Mouse (Mus musculus) intestine, embryonic 16.5 days (tissue): ENCODE results near the gene Slc25a5. TPM values are rescaled to one million over a fixed set of nuclear protein-coding genes. Genes with fewer than 3 reads are reported as not detected.

ENCODE experiments used
- ATAC-seq: fragments of 200-750 bp; cut with Nextera tagmentation; 2 replicates; pipeline ENCODE4 v1.8.0; 2017; ENCODE audit warnings: moderate TSS enrichment, moderate library complexity
- H3K27ac ChIP-seq: fragments of 300-500 bp; sonication (generic); 2 replicates; pipeline ENCODE4 v1.5.1; 2014; ENCODE audit warnings: mild to moderate bottlenecking, low read length
- H3K27me3 ChIP-seq: fragments of 300-500 bp; sonication (generic); replicated peaks from 2 replicates; pipeline ENCODE4 v1.6.1; 2014; ENCODE audit warnings: low read length, control low read depth, mixed read lengths; ENCODE audit not compliant: control insufficient read depth, insufficient read depth
- H3K36me3 ChIP-seq: fragments of 300-500 bp; sonication (generic); 2 replicates; pipeline ENCODE4 v1.6.1; 2014; ENCODE audit warnings: low read length, control low read depth; ENCODE audit not compliant: control insufficient read depth, insufficient read depth
- H3K4me1 ChIP-seq: fragments of 300-500 bp; sonication (generic); 2 replicates; pipeline ENCODE4 v1.6.1; 2014; ENCODE audit warnings: low read length, control low read depth, mixed read lengths; ENCODE audit not compliant: control insufficient read depth, insufficient read depth
- H3K4me2 ChIP-seq: fragments of 300-500 bp; sonication (generic); 2 replicates; pipeline ENCODE4 v1.6.1; 2014; ENCODE audit warnings: low read depth, low read length, control low read depth
- H3K4me3 ChIP-seq: fragments of 300-500 bp; sonication (generic); 2 replicates; pipeline ENCODE4 v1.5.1; 2014; ENCODE audit warnings: mild to moderate bottlenecking, low read length
- H3K9ac ChIP-seq: fragments of 300-500 bp; sonication (generic); 2 replicates; pipeline ENCODE4 v1.6.1; 2014; ENCODE audit warnings: low read depth, low read length
- H3K9me3 ChIP-seq: fragments of 300-500 bp; sonication (generic); 2 replicates; pipeline ENCODE4 v1.6.1; 2016; ENCODE audit warnings: low read length, control low read depth; ENCODE audit not compliant: control insufficient read depth
- WGBS: fragments of 180-500 bp; shearing (Covaris S2); extraction: QIAGEN DNeasy Blood & Tissue Kit; methylation state at CpG from one replicate; pipeline ENCODE4 v1.1.7; 2014; 5-methylcytosine and 5-hydroxymethylcytosine counted together
- polyA plus RNA-seq: library from polyadenylated mRNA; unstranded; fragments of >200 nt; fragmentation: Nextera tagmentation; extraction: Ambion mirVana; gene quantifications from 2 replicates; pipeline ENCODE4 v1.2.1, GENCODE M21; 2015

The Slc25a5 gene
- polyA plus RNA-seq, 1 experiment from 2014 or later = 1,210 TPM

GRCm38 (mm10) chrX:36814161-36814836 is 18.8 kb downstream of the Slc25a5 start:
- H3K27ac ChIP-seq = peak overlapping the region; percentile 37; the same call in 1 of the 2 replicates
- H3K36me3 ChIP-seq = no peaks in the 10 kb centered on the region
- H3K9me3 ChIP-seq = no peaks in the 10 kb centered on the region
- no peak overlapping the region for H3K4me3 ChIP-seq
- H3K4me1 ChIP-seq = 0 out of 2 replicates have a peak, but pooled peaks cover 4% of the 10 kb centered on the region
- peak; percentile 75 for ATAC-seq
- H3K9ac ChIP-seq = no peak overlapping the region
- no peak overlapping the region for H3K4me2 ChIP-seq
- 71% methylated on average over 8 of the region's 8 CpGs for WGBS
- H3K27me3 ChIP-seq = no peaks in the 10 kb centered on the region

- Histone ChIP-seq H3K4me1 (0 out of 2 replicates have a peak, but pooled peaks cover 4% of the 10 kb centered on the region), H3K36me3 (no peaks in the 10 kb centered on the region), H3K9ac (no peak overlapping the region), H3K9me3 (no peaks in the 10 kb centered on the region), H3K4me2 (no peak overlapping the region), H3K4me3 (no peak overlapping the region), H3K27ac (no peak overlapping the region), H3K27me3 (no peaks in the 10 kb centered on the region)
- 83% methylated on average over 4 of the region's 4 CpGs for WGBS
- ATAC-seq = no peak
These were observed 19.6 kb downstream of the Slc25a5 start for GRCm38 (mm10) chrX:36815022-36815421.

- Histone ChIP-seq H3K9ac (no peak overlapping the region), H3K27ac (no peak overlapping the region), H3K36me3 (no peaks in the 10 kb centered on the region), H3K4me1 (0 out of 2 replicates have a peak, but pooled peaks cover 4% of the 10 kb centered on the region), H3K4me2 (no peak overlapping the region), H3K4me3 (no peak overlapping the region), H3K27me3 (no peaks in the 10 kb centered on the region), H3K9me3 (no peaks in the 10 kb centered on the region)
- 75% methylated on average over 2 of the region's 4 CpGs for WGBS
- no peak for ATAC-seq
These were observed 20.0 kb downstream of the Slc25a5 start for GRCm38 (mm10) chrX:36815439-36815838.

- Histone ChIP-seq H3K9ac (no peak overlapping the region), H3K4me1 (0 out of 2 replicates have a peak, but pooled peaks cover 4% of the 10 kb centered on the region), H3K27me3 (no peaks in the 10 kb centered on the region), H3K4me3 (no peak overlapping the region), H3K27ac (peak overlapping the region; percentile 87), H3K4me2 (peak overlapping the region; percentile 3; the same call in 1 of the 2 replicates), H3K9me3 (no peaks in the 10 kb centered on the region), H3K36me3 (no peaks in the 10 kb centered on the region)
- 0 out of 2 replicates have a peak, but pooled peaks have one; percentile 2 for ATAC-seq
- WGBS = 35% methylated on average over 8 of the region's 8 CpGs
These were observed 21.0 kb downstream of the Slc25a5 start for GRCm38 (mm10) chrX:36816368-36816899.

GRCm38 (mm10) chrX:36816953-36817441 is 21.5 kb downstream of the Slc25a5 start:
- peak; percentile 65 for ATAC-seq
- Histone ChIP-seq H3K9me3 (no peaks in the 10 kb centered on the region), H3K36me3 (no peaks in the 10 kb centered on the region), H3K27me3 (no peaks in the 10 kb centered on the region), H3K9ac (peak overlapping the region; percentile 56), H3K27ac (peak overlapping the region; percentile 87), H3K4me3 (peak overlapping the region; percentile 11; the same call in 1 of the 2 replicates), H3K4me2 (peak overlapping the region; percentile 39), H3K4me1 (0 out of 2 replicates have a peak, but pooled peaks cover 4% of the 10 kb centered on the region)
- WGBS = 16% methylated on average over 10 of the region's 10 CpGs

GRCm38 (mm10) chrX:36819575-36819974 is 24.1 kb downstream of the Slc25a5 start:
- ATAC-seq = peak; percentile 19; the same call in 1 of the 2 replicates
- Histone ChIP-seq H3K4me2 (no peak overlapping the region), H3K36me3 (no peaks in the 10 kb centered on the region), H3K9ac (no peak overlapping the region), H3K27me3 (no peaks in the 10 kb centered on the region), H3K4me3 (no peak overlapping the region), H3K9me3 (no peaks in the 10 kb centered on the region), H3K4me1 (0 out of 2 replicates have a peak, but pooled peaks cover 4% of the 10 kb centered on the region), H3K27ac (peak overlapping the region; percentile 54)
- WGBS = 52% methylated on average over 4 of the region's 4 CpGs

- Histone ChIP-seq H3K36me3 (no peaks in the 10 kb centered on the region), H3K4me2 (no peak overlapping the region), H3K9ac (no peak overlapping the region), H3K4me1 (0 out of 2 replicates have a peak, but pooled peaks cover 4% of the 10 kb centered on the region), H3K9me3 (no peaks in the 10 kb centered on the region), H3K4me3 (no peak overlapping the region), H3K27ac (no peak overlapping the region), H3K27me3 (no peaks in the 10 kb centered on the region)
- 20% methylated on average over 4 of the region's 4 CpGs for WGBS
- ATAC-seq = peak; percentile 42
These were observed 24.8 kb downstream of the Slc25a5 start for GRCm38 (mm10) chrX:36820201-36820600.

- Histone ChIP-seq H3K4me3 (no peak overlapping the region), H3K9ac (no peak overlapping the region), H3K27me3 (no peaks in the 10 kb centered on the region), H3K4me1 (no peaks in the 10 kb centered on the region; the same call in 1 of the 2 replicates), H3K36me3 (no peaks in the 10 kb centered on the region), H3K4me2 (no peak overlapping the region; the same call in 1 of the 2 replicates), H3K9me3 (no peaks in the 10 kb centered on the region), H3K27ac (peak overlapping the region; percentile 49)
- 76% methylated on average over 10 of the region's 10 CpGs for WGBS
- ATAC-seq = peak; percentile 75
These were observed 28.7 kb downstream of the Slc25a5 start for GRCm38 (mm10) chrX:36823932-36824711.

GRCm38 (mm10) chrX:36825032-36825431 is 29.6 kb downstream of the Slc25a5 start:
- Histone ChIP-seq H3K4me1 (no peaks in the 10 kb centered on the region; the same call in 1 of the 2 replicates), H3K36me3 (no peaks in the 10 kb centered on the region), H3K27me3 (no peaks in the 10 kb centered on the region), H3K9ac (no peak overlapping the region), H3K9me3 (no peaks in the 10 kb centered on the region), H3K4me3 (no peak overlapping the region), H3K4me2 (no peak overlapping the region), H3K27ac (peak overlapping the region; percentile 49; the same call in 1 of the 2 replicates)
- peak; percentile 30; the same call in 1 of the 2 replicates for ATAC-seq
- WGBS = 51% methylated on average over 2 of the region's 2 CpGs
